17 mouse cellular contexts compared by ENCODE assay signal in the genomic region with DNA sequence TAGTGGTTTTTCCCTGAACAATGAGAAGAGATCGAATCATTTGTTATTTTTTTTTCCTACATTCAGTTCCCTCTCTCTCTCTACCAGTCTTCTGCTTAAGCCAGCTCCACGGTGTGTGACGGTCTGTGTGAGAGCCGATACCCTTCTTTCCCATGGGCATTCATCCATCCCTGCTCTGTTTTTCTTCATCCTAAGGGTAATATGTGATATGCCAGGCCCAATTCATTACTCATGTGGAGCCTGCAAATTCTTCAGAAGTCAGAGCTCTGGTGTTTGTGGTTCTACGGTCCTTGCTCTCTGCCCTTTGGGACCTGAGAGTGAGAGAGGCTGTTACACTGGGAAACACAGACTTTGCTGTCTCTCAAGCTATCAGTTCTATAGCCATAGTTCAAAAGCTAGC.
"Had no signal": no experiment of that assay in that cellular context is flagged by ENCODE, and none has a peak within 500 bp of the region (broad histone marks: within the 10 kb centered on the region; RNA-seq: fewer than 3 reads in every experiment).

No protein-coding gene starts in this region.

- H3K4me2 ChIP-seq: intestine, embryonic 15.5 days; limb, embryonic 12.5 days; liver, embryonic 11.5 days; liver, embryonic 15.5 days; lung, embryonic 14.5 days; midbrain, embryonic 12.5 days; neural tube, embryonic 13.5 days had no signal

- H3K4me3 ChIP-seq: intestine, embryonic 15.5 days; layer of hippocampus, adult 2 months; limb, embryonic 12.5 days; liver, embryonic 15.5 days; midbrain, embryonic 12.5 days; neural tube, embryonic 13.5 days had no signal

- H3K36me3 ChIP-seq: intestine, embryonic 15.5 days; limb, embryonic 12.5 days; liver, embryonic 15.5 days; midbrain, embryonic 12.5 days; neural tube, embryonic 13.5 days had no signal

- H3K27me3 ChIP-seq: intestine, embryonic 15.5 days; limb, embryonic 12.5 days; liver, embryonic 15.5 days; midbrain, embryonic 12.5 days; neural tube, embryonic 13.5 days had no signal

- H3K27ac ChIP-seq: intestine, embryonic 15.5 days; layer of hippocampus, adult 2 months; limb, embryonic 12.5 days; liver, embryonic 15.5 days; macrophage; midbrain, embryonic 12.5 days; neural tube, embryonic 13.5 days had no signal

- H3K4me1 ChIP-seq: intestine, embryonic 15.5 days; limb, embryonic 12.5 days; liver, embryonic 15.5 days; midbrain, embryonic 12.5 days; neural tube, embryonic 13.5 days had no signal

- DNase-seq: kidney, adult 18-20 months; kidney, postnatal 36 days; lung, embryonic 14.5 days; retina, postnatal 1 day; right cerebral cortex, postnatal 4 days; spleen, adult 18-20 months; thymus, adult 18-20 months; thymus, postnatal 14 days had no signal

- H3K9me3 ChIP-seq: intestine, embryonic 15.5 days; limb, embryonic 12.5 days; liver, embryonic 15.5 days; midbrain, embryonic 12.5 days; neural tube, embryonic 13.5 days had no signal

- ATAC-seq: intestine, embryonic 15.5 days; midbrain, embryonic 16.5 days had no signal

- H3K9ac ChIP-seq: intestine, embryonic 15.5 days; limb, embryonic 12.5 days; liver, embryonic 15.5 days; lung, embryonic 14.5 days; midbrain, embryonic 12.5 days; neural tube, embryonic 13.5 days had no signal
